Mouse (Mus musculus) cerebellum, adult 11-12 months (tissue): ENCODE data around the gene Cbx5.
"Not testable (repeated sequence)": the region's sequence is repeated elsewhere in the genome, so short reads cannot be mapped to it uniquely, and the experiment has no call there.

Experiments
- DNase-seq: peaks from one replicate; pipeline ENCODE4 v3.0.0; 2022

Gene Cbx5

GRCm38 (mm10) chr15:103250195-103250740, 10.7 kb upstream of the Cbx5 start:
- no peak for DNase-seq

GRCm38 (mm10) chr15:103249511-103249910, 9.9 kb upstream of the Cbx5 start:
- DNase-seq = not testable (repeated sequence)

- no peak for DNase-seq
Measured at GRCm38 (mm10) chr15:103248401-103249313, 9.0 kb upstream of the Cbx5 start.

GRCm38 (mm10) chr15:103247782-103248400, 8.3 kb upstream of the Cbx5 start:
- no peak for DNase-seq

DNA sequence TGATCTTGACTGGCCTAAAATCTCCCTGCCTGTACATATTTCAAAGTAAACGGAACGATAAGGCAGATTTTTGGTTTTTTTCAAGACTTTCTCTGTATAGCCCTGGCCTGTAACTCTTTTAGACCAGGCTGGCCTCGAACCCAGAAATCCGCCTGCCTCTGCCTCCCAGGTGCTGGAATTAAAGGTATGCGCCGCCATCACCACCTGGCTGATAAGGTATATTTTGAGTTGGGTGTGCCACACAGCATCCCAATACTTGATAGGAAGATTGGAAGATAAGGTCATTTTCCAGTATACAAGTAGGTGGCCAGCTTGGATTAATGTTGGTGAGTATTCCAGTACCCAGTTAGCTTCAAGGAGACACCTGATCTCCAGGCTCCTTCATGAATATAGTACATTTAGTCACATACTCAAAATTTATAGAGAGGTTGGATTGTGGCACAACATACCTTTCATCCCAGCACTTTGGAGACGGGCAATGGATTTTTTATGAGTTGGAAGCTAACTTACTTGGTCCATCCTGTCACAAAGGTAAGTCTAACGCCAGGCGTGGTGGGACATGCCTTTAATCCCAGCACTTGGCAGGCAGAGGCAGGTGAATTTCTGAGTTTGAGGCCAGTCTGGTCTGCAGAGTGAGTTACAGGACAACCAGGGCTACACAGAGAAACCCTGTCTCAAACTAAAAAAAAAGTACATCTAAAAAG, 7.6 kb upstream of the Cbx5 start:
- no peak for DNase-seq

DNA sequence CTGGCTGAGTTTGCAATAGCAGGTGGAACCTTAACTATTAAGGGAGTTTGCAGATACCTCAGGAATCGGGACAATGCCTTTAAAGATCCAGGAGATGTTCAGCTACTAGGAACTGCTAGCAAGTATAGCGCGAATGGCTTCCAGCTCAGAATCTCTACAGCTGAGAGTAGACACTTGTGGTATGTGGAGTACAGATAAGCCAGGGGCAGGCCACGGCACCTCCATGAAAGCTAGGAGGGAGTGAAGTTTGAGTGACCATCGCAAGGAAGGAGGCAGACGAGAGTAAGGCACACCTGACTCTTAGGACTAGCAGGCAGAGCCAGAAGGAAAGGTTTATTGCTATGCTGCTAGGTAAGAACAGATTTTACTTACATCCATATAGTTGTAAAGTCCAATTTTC, 6.0 kb upstream of the Cbx5 start:
- DNase-seq = no peak

DNA sequence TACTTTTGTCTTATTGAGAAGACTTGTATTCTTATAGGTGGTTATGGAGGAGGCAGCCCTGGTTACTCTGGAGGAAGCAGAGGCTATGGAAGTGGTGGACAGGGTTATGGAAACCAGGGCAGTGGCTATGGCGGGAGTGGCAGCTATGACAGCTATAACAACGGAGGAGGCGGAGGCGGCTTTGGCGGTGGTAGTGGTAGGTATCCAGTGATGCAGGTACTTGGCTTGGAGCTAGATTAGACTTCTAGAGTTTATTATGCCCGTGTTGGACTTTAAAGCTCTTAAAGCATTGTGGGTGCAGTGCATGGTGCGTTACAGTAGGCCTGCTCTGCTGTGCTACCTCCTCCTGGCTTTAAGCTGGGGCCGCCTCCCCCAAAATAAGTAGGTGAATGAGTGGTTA, 3.3 kb upstream of the Cbx5 start:
- no peak for DNase-seq

GRCm38 (mm10) chr15:103241071-103242018, 1.7 kb upstream of the Cbx5 start:
- DNase-seq = peak; percentile 38

GRCm38 (mm10) chr15:103240160-103241028, 778 bp upstream of the Cbx5 start, which contains the start of gene Hnrnpa1:
Gene Hnrnpa1, plus strand, starts transcription at chr15:103240432.
- DNase-seq = peak; percentile 97

DNA sequence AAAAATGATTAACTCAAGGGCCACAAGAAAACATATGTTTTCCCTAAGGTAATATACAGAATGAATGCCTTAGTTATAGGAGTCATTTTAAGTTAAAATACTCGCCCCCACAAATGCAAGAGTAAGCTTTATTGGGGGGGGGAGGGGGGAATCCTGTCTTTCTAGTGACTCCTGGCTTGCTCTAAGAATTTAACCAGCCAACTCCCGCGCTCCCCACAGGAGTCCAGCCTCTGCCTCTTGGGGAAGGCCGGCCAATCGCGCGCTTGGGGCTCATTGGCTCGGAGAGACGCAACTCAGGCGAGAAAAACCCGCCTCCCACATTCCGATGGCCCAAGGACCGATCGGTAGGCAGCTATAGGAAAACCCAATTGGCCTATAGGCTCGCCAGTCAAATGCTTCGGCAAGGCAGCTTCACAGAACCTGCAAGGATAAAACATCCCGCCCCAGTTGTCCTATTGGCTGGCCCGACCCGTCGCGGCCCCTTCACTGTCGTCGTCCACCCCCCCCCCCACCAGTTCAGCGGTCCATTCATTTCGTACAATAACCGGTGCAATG, 409 bp downstream of the Cbx5 start:
- DNase-seq = peak; percentile 98

GRCm38 (mm10) chr15:103237295-103237694, 2.3 kb downstream of the Cbx5 start:
- DNase-seq = no peak

DNA sequence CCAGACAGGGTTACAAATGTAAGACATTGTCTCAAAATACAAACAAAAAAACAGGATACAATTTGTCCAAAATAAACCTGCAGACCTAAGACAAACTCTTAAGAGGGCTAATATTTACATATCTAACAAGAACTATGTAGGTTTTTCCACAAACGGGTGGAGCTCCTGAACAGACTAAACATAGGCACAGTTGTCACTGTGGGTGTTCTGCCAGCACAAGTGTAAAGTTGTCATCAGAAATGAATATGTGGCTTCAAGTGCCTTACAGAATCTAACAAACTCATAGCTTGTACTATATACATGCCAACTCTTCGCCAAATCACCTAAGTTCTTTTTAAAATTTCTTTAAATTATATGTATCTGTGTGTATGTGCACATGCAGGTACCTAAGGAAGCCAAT, 6.5 kb downstream of the Cbx5 start:
- DNase-seq = no peak

- DNase-seq = no peak
Measured at GRCm38 (mm10) chr15:103228904-103229303, 10.7 kb downstream of the Cbx5 start.

DNA sequence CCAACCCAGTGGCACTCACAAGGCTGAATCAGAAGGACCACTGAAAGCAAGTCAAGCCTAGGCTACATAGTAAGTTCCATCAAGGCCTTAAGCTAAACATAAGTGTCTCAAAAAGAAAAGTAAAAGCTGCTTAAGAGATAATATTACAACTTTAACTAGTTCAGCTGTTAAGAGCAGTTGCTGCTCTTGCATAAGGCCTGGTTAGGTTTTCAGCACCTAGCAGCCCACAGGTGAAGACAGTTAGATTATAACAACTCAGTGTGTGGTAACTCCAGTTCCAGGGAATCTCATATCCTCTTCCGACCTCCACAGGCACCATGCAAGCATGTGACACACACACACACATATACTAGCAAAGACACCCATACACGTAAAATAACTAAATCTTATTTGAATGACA, 12.0 kb downstream of the Cbx5 start:
- no peak for DNase-seq

DNA sequence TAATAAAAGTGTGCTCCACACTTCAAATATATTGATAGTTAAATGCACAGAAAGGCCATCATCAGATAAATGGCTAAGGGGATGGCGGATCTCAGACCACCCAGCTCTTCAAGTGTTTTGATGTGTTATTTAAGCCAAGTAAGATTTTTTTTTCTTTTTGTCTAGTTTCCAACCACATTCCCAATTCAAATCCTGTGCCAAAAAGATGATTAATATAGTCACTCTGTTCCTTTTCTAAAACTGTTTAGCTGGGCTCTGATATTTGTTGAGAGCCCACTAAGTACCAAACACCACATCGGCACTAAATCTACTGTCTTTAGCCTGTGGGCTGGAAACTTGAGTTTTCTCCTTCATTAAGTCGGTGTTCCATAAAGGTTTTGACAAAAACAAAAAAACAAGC, 12.6 kb downstream of the Cbx5 start:
- DNase-seq = no peak

DNA sequence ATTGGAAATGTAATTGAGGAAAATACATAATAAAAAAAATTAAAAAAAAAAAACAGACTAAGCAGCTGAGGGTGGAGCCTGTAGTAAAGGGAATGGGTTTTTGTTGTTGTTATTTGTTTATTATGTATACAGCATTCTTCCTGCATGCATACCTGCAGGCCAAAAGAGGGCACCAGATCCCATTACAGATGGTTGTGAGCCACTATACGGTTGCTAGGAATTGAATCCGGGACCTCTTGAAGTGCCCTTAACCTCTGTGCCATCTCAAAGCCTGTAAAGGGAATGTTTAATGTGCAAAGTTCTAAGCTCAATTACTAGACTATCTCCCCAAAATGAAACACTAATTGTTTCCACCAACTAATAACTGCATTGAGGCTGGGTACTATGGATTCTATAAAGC, 15.5 kb downstream of the Cbx5 start:
- DNase-seq = no peak

- no peak for DNase-seq
Measured at GRCm38 (mm10) chr15:103221386-103221785, 18.2 kb downstream of the Cbx5 start.

GRCm38 (mm10) chr15:103220785-103221184, 18.8 kb downstream of the Cbx5 start:
- DNase-seq = no peak

DNA sequence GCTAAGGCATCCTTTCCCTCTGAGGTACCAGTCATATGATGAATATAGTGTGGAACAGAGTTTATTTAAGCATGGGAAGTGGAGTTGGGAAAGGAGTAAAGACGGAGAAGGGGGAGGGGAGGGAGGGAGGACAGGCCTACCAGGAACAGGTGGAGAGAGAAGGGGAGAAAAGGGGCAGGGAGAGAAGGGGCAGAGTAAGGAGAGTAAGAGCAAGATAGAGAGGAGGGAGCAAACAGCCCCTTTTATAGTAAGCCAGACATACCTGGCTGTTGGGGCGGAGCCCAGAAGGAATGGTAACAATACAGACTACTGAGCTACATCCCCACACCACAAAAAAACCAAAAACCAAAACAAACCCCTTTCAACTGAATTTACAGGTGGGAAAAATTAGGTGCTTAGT, 23.6 kb downstream of the Cbx5 start:
- DNase-seq = no peak

- DNase-seq = peak; percentile 44
Measured at GRCm38 (mm10) chr15:103214971-103215907, 24.4 kb downstream of the Cbx5 start.
